Mouse (Mus musculus): ENCODE measurements at regions not wholly inside any gene's neighbourhood (a gene's known extent, or its start where the extent isn't known, plus 50 kb on each side); places are given as distances from the start of the nearest gene placed in this dataset.
A peak's percentile ranks its signal among the peaks of the same experiment; 100 is the strongest.

GRCm38 (mm10) chr13:44227706-44228459, 443.3 kb downstream of the Cd83 start:
- DNase-seq, result no peak
- intact Hi-C loops (cut with DNase I), result loop anchor here (2.0 to 5.0 kb wide), 3 partner anchors 55 to 504 kb away; no protein-coding TSS in a partner anchor

- intact Hi-C loops (cut with DNase I), result loop anchor here (2.0 to 5.0 kb wide), 3 partner anchors 54 to 504 kb away; no protein-coding TSS in a partner anchor
- peak; percentile 49 to 71 for DNase-seq
Measured at GRCm38 (mm10) chr13:44228540-44229135, 444.1 kb downstream of the Cd83 start.

GRCm38 (mm10) chr13:44229136-44229611, 444.6 kb downstream of the Cd83 start:
- no peak for DNase-seq
- intact Hi-C loops (cut with DNase I), result loop anchor here (2.0 to 5.0 kb wide), 3 partner anchors 54 to 503 kb away; no protein-coding TSS in a partner anchor

DNA sequence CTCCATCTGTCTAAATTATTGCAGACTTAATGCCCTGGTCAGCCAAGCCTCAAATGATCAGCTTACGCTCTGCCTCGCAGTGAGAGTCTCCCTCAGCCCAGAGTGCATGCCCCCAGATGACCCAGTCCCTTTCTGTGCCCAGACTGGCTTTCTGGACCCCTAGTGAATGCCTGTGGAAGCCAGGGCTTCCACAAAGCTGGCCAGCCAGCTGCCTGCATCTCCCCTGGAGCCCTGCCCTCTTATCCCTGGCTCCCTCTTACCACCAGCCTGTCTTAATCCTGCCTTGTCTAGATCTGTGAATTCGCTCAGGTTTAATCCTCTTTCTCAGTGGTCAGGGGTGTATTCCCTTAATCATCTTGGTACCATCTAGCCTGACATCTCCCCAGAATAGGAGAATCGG, 446.8 kb downstream of the Cd83 start:
- DNase-seq, result no peak
- intact Hi-C loops (cut with DNase I), result loop anchor here (2.0 to 5.0 kb wide), 4 partner anchors 131 to 434 kb away; no protein-coding TSS in a partner anchor

DNA sequence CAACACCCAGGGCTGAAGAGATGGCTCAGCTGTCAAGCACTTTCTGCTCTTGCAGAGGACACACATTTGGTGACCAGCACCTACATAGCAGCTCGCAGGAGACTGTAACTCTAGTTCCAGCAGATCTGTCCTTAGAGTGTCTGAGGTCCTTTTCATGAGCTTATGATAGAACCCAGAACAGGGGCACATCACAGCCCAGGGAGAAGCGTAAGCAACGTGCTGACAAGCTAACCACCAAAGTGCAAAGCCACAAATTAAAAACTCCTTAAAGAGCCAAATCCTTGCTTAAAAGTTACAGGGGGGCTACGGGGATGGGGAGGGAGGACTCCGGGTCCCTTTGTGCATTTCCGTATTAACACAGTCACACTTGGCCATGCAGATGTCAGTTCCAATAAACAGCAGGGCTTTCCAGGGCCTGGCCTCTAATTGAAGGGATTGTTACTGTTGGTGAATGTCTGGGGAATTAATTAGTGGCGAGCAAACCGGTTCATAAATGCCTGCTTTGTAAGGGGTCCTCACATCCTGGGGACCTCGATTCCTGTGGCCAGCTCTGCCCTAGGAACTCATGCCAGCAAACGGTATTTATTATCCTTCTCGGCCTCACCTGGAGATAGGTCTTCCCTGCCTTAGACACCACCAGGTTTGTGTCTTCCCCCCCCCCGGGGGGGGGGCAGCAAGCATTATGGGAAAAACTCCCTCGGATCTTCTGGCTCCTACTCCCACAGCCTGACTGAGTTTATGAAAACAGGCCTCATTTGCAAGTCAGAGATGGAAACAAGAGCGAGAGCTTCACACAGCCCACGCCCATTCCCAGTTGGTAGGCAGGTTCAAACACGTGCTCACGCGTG, 447.5 kb downstream of the Cd83 start:
- DNase-seq, result no peak
- intact Hi-C loops (cut with DNase I), result loop anchor here (2.0 to 5.0 kb wide), 4 partner anchors 130 to 435 kb away; no protein-coding TSS in a partner anchor

GRCm38 (mm10) chr13:44232716-44233051, 448.1 kb downstream of the Cd83 start:
- no peak for DNase-seq
- intact Hi-C loops (cut with DNase I), result loop anchor here (5.0 kb wide), 3 partner anchors 130 to 435 kb away; no protein-coding TSS in a partner anchor

- DNase-seq, result no peak
- intact Hi-C loops (cut with DNase I), result loop anchor here (5.0 kb wide), 3 partner anchors 128 to 437 kb away; no protein-coding TSS in a partner anchor
Measured at GRCm38 (mm10) chr13:44234241-44234640, 449.7 kb downstream of the Cd83 start.

GRCm38 (mm10) chr13:44235236-44235635, 450.7 kb downstream of the Cd83 start:
- DNase-seq, result no peak
- intact Hi-C loops (cut with DNase I), result no loop called here

DNA sequence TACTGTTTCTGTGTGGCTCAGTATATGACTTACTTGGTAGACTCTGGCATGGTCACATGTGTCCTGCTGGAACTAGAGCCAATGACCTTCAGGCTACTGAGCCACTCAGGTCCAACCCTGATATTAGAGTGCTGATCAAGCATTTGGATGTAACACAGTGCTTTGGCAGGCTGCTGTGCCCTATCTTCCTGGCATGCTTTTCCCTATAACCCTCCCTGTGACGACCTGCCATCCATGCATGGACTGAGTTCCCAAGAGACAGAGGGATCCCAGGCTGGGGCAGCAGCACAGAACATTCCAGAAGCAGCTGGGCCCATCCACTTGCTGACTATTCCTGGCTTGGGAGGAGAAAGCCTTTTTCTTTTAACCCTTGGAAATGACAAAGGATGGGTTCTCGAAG, 451.4 kb downstream of the Cd83 start:
- peak; percentile 46 to 55 for DNase-seq
- intact Hi-C loops (cut with DNase I), result no loop called here

DNA sequence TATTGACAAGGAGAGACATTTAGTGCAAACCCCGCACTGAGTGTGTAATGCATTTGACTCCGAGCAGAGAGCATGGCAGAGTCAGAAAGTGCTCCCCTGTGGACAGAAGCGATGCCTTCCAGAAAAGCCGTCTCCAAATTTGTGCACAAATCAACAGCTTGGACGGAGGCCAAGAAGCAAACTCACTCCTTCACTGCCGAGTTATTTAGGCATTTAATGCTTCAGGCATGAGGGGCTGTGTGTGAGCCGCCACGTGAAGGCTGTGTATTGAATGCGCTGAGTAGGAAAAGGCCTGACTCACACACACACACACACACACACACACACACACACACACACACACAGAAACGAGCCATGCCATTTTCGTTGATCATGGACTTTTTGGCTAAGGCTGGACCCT, 453.7 kb downstream of the Cd83 start:
- DNase-seq, result no peak
- intact Hi-C loops (cut with DNase I), result no loop called here

DNA sequence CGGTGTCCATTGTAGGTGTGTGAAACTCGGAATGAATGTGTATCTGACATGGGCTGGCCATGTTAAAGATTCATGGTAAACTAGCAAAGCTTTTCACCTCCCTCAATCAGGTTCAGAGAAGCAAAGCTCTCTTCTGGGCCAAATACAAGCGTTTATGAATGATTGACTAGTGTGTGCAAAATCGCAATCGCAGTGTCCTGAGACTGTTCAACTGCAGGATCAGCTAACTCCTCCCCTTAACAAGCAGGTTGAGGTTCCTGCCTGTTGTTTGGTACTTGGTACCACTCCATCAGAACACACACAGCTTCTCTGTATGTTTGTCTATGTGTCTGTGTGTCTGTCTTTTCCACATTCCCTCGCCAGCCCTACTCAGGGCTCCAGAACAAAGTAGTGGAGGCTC, 458.6 kb downstream of the Cd83 start:
- intact Hi-C loops (cut with DNase I), result no loop called here
- DNase-seq, result no peak

DNA sequence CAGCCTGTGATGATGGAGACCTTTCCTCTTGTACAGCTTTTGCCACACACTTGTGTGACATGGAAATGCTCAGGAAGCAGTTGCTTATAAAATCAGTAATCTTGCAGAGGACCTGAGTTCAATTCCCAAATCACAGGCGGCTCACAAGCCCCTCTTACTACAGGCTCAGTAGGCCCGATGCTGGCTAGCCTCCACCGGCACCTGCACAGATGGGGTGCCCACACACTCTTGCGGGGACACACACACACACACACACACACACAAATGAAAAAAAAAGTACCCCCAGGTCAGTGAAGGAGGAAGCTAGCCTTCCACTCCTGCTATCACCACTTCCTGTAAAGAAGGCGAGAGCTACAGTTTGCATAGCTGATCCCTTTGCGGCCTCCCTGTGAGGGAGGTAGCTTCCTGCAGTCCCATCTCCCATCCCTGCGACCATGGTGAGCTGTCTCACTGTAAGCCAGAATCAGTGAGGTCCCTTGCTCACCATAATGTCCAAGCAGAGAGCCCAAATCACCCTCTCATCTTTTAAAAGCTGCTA, 462.2 kb downstream of the Cd83 start:
- DNase-seq, result no peak
- intact Hi-C loops (cut with DNase I), result no loop called here

DNA sequence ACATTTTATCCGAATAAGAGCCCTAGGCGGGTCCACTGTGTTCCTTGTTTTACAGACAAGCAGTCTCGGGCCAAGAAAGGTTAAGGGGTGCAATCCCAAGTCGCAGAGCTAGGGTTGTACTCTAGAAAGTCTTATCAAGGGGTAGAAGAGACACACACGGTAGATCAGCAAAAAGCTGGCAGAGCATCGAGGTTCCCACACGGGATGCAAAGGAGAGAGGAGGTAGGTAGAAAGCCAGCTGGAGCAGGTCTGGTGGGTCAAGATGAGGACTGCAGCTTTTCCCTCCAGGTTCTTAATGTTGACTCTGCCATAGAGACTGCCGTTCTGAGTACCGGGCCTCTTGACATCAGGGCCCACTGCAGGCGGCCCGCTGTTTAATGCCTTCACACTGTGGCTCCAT, 463.3 kb downstream of the Cd83 start:
- intact Hi-C loops (cut with DNase I), result no loop called here
- DNase-seq, result no peak

DNA sequence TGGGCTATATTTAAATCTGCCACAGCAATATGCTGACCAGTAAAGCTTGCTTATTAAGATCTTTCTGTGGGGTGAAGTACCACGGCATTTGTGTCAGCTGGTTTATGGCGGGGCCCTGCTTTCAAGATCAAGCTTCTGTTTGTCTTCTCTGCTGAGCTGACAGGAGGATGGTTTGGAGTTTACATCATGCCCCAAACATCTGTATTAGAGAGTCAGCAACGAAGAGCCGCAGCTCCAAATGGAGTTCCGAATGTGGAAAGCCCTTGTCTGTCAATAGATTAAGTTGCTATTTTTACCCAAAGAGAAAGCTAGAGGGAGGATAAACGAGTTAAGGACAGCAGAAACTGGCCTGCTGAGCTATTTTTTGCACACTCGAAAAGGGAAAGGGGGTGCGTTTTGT, 463.8 kb downstream of the Cd83 start:
- intact Hi-C loops (cut with DNase I), result no loop called here

DNA sequence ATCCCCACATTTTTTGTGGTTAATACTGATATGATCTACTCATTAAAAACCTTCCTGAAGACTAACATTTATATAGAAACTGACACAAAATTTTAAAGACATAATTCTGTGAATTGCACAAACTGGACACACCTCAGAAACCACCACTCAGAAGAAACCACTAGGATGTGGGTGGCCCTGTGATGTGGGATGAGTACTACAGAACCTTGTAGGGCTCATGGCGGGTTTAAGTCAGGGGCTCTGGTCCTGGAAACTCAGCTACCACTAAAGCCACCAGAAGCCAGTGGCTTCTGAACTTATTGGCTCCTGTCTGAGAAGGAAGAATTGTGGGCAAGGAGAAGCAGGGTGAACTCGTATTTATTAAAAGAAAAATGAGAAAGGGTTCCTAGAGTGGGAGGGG, 464.5 kb downstream of the Cd83 start:
- no peak for DNase-seq
- intact Hi-C loops (cut with DNase I), result no loop called here

More for the DNA sequence above, 463.8 kb downstream of the Cd83 start:
- peak in 1 of 2 experiments; percentile 46 for DNase-seq

DNA sequence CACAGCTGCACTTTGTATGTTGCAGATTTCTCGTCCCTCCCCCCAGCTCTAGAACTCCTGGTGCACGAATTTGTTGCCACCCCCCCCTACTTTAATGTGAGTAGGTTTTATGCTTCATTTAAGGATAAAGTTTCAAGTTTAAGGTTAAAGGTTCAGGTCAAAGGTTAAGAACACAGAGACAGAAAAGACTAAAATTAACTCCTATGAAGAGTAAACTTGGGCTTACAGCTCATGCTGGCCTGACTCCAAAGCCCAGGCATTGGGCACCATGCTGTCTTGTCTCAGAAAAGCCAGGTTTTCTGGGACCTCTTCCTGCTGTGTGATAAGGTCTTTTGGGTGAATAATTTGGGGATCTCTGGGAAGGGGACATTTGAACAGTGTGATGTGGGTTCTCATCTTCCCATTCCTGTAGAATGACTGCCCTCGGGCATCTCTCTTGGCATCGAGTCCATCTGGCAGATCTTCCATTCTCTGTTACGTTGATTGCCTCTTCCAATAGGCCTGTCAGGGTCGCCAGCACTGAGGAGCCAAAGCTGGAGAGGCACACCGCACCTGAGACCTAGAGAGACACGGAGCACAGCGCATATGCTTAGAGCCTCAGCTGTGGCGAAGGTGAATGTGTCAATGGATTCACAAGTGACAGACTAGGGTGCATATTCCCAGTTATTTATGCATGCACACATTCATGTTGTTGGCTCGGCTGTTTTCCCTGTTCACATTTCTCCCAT, 466.1 kb downstream of the Cd83 start:
- no peak for DNase-seq
- intact Hi-C loops (cut with DNase I), result no loop called here

DNA sequence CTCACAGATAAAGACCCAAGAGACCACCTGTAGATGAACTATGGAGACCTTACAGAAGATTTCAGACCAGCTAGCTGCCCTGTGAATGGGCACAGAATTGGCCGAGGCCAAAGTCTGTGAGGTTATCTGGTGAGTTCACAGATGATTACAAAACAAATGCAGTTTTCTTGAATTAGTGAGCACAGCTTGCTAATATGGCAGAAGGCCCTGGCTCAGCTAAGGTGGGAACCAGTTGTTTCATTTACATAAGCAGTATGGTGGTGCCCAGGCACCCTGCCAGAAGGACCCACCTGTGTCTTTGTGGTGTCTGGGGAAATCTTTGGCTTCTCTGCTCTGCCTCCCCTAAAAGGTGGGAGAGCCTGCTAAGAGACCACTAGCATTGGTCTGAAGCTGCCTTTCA, 466.9 kb downstream of the Cd83 start:
- intact Hi-C loops (cut with DNase I), result no loop called here
- no peak for DNase-seq

- intact Hi-C loops (cut with DNase I), result no loop called here
- DNase-seq, result no peak
Measured at GRCm38 (mm10) chr13:44252496-44252895, 467.9 kb downstream of the Cd83 start.

DNA sequence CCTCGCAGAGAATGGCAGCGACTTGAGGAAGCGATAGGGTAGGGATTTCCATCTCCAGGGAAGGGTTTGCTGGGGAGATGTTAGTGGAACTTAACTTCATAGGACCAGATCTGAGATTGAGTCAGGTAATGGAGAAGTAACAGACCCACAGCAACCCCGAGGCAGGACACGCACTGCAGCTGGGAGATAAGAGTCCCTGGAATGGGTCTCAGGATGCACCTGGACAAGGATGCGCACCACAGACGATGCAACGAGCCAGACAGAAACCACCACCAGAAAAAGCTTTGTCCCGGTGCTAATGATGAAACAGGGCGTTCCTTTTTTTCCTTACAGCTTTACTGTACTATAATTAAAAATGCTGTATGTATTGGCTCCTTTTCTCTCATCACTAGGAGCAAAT, 470.9 kb upstream of the Jarid2 start:
- no peak for DNase-seq
- intact Hi-C loops (cut with DNase I), result no loop called here

DNA sequence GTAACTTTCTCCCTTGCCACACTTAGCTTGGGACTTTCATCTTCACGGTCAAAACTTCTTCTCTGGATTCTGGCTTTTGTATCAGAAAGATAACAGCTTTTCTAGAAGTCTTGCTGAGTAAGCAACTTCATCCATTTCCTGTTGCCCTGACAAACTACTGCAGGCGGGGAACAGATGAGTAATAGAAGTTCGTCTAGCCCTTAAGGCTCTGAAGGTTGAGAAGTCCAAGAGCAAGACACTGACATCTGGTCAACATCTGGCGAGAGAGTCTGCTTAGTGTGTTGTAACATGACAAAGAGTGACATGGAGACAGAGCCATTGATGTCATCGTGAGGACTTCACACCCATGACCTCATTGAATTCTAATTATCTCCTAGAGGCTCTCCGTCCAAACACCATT, 469.2 kb upstream of the Jarid2 start:
- intact Hi-C loops (cut with DNase I), result no loop called here
- DNase-seq, result peak; percentile 26 to 41

Measured in heart, postnatal 36 days (tissue).